Mouse (Mus musculus): ENCODE measurements at regions not wholly inside any gene's neighbourhood (a gene's known extent, or its start where the extent isn't known, plus 50 kb on each side); places are given as distances from the start of the nearest gene placed in this dataset.

GRCm38 (mm10) chr13:101368170-101368569, 399.8 kb downstream of the Pik3r1 start:
- no peak for TF ChIP-seq ZKSCAN1 (IDR thresholded peaks at IDR 0.05; ENCODE audit: borderline replicate concordance, low read depth, low read length)
- TF ChIP-seq POLR2A (IDR thresholded peaks at IDR 0.05; ENCODE audit: low read depth, low read length) = no peak
- no peak for TF ChIP-seq CHD2 (IDR thresholded peaks at IDR 0.05; ENCODE audit: low read length)
- no peak for TF ChIP-seq MAZ (IDR thresholded peaks at IDR 0.05; ENCODE audit: low read depth, low read length)
- no peak for TF ChIP-seq TCF12 (IDR thresholded peaks at IDR 0.05; ENCODE audit: low read depth, low read length)
- no peak for TF ChIP-seq ZC3H11A (IDR thresholded peaks at IDR 0.05; ENCODE audit: low read depth, low read length)
- TF ChIP-seq CTCF (conservative IDR thresholded peaks at IDR 0.05 in 1 of 2, IDR thresholded peaks at IDR 0.05 in 1 of 2; ENCODE audit: low read depth in 2 of 2, low read length in 2 of 2) = no peak
- no peak for TF ChIP-seq TBP (conservative IDR thresholded peaks at IDR 0.05; ENCODE audit: low read depth, low read length)
- TF ChIP-seq RAD21 (IDR thresholded peaks at IDR 0.05; ENCODE audit: low read depth, low read length) = no peak
- TF ChIP-seq EP300 (IDR thresholded peaks at IDR 0.05; ENCODE audit: low read length) = no peak
- no peak for TF ChIP-seq ZNF384 (IDR thresholded peaks at IDR 0.05; ENCODE audit: low read depth, low read length)

Measured in CH12.LX (cell line).